ENCODE assay signal across 8 mouse cellular contexts in genomic region chr13:3917571-3918311, GRCm38 (mm10). TPM values are rescaled to one million over a fixed set of nuclear protein-coding genes. Genes with fewer than 3 reads are reported as not detected.
DNase-seq lines count a peak whose midpoint lies in the region; ATAC-seq and TF ChIP-seq lines count a peak whose summit lies in the region.

Net1 (minus strand) TSS chr13:3918220.
Tubal3 (plus strand) TSS chr13:3918274.

- no peaks in the 10 kb centered on the region for H3K36me3 ChIP-seq in ES-Bruce4 (ENCODE audit: control insufficient read depth, insufficient read depth, low read length, poor library complexity, severe bottlenecking)
- no peaks in the 10 kb centered on the region for H3K36me3 ChIP-seq in forebrain, embryonic 14.5 days (ENCODE audit: control insufficient read depth, insufficient read depth, low read length)

- peak; percentile 94 for ATAC-seq in cerebellum, adult (ENCODE audit: insufficient number of reproducible peaks, low FRiP score, low TSS enrichment)
- ATAC-seq in forebrain, embryonic 14.5 days, result peak; percentile 99
- ATAC-seq in neutrophil, adult 5-6 weeks (ENCODE audit: extremely low read depth, insufficient number of reproducible peaks, low FRiP score, poor library complexity, severe bottlenecking), result peak; percentile 95

- 0 out of 2 replicates have a peak, but pooled peaks cover 4% of the 10 kb centered on the region for H3K9me3 ChIP-seq in ES-Bruce4 (replicated peaks; ENCODE audit: control insufficient read depth, insufficient read depth, low read length, poor library complexity, severe bottlenecking)
- H3K9me3 ChIP-seq in forebrain, embryonic 14.5 days (replicated peaks; ENCODE audit: control insufficient read depth, low read length), result no peaks in the 10 kb centered on the region

- peak within 1 kb of the TSS; percentile 87 for H3K4me3 ChIP-seq in ES-Bruce4 (ENCODE audit: low read depth, low read length)
- H3K4me3 ChIP-seq in forebrain, embryonic 14.5 days (ENCODE audit: low read depth, low read length), result peak within 1 kb of the TSS; percentile 80
- H3K4me3 ChIP-seq in lung, adult 2 months (replicated peaks; ENCODE audit: extremely low read depth, low read depth, low read length), result peak within 1 kb of the TSS; percentile 75

- H3K4me1 ChIP-seq in ES-Bruce4 (ENCODE audit: control insufficient read depth, insufficient read depth, low read length), result no peaks in the 10 kb centered on the region
- H3K4me1 ChIP-seq in forebrain, embryonic 14.5 days (ENCODE audit: control insufficient read depth, insufficient read depth, low read length), result no peaks in the 10 kb centered on the region; the same call in 1 of the 2 replicates
- H3K4me1 ChIP-seq in lung, adult 2 months (ENCODE audit: control insufficient read depth, insufficient read depth, low read length), result no peaks in the 10 kb centered on the region

- no peaks in the 10 kb centered on the region for H3K27me3 ChIP-seq in ES-Bruce4 (ENCODE audit: control insufficient read depth, insufficient read depth, low read length, poor library complexity, severe bottlenecking)
- H3K27me3 ChIP-seq in forebrain, embryonic 14.5 days (replicated peaks; ENCODE audit: control insufficient read depth, insufficient read depth, low read length), result no peaks in the 10 kb centered on the region

- intact Hi-C loops in heart, postnatal 25 days (cut with DNase I), result no loop called here

- H3K27ac ChIP-seq in ES-Bruce4 (ENCODE audit: insufficient read depth, low read length), result no peak within 1 kb of the TSS
- peak within 1 kb of the TSS; percentile 52; the same call in 1 of the 2 replicates for H3K27ac ChIP-seq in forebrain, embryonic 14.5 days (ENCODE audit: low read depth, low read length)

- peak within 1 kb of the TSS; percentile 73 for H3K4me2 ChIP-seq in forebrain, embryonic 14.5 days (ENCODE audit: low read length)

- peak within 1 kb of the TSS; percentile 95 for H3K9ac ChIP-seq in ES-Bruce4 (ENCODE audit: low read depth, poor library complexity, severe bottlenecking)
- peak within 1 kb of the TSS; percentile 82 for H3K9ac ChIP-seq in forebrain, embryonic 14.5 days (ENCODE audit: low read length)

- peak; percentile 18 for TF ChIP-seq POLR2A in ES-Bruce4 (IDR thresholded peaks at IDR 0.05; ENCODE audit: insufficient read depth, low read length)
- TF ChIP-seq POLR2A in lung, adult 2 months (IDR thresholded peaks at IDR 0.05; ENCODE audit: borderline replicate concordance, extremely low read depth, low read depth, low read length), result no peak

- TF ChIP-seq EP300 in ES-Bruce4 (IDR thresholded peaks at IDR 0.05; ENCODE audit: insufficient read depth, low read depth, low read length), result no peak

- DNase-seq in forebrain, embryonic 14.5 days (ENCODE audit: low spot score), result peak; percentile 95
- peak; percentile 70 for DNase-seq in heart, postnatal 25 days (ENCODE audit: low spot score)
- peak; percentile 71 to 91 for DNase-seq in layer of hippocampus, adult 18-20 months (ENCODE audit: low spot score in 2 of 2)
- DNase-seq in lung, adult 2 months, result peak; percentile 91
- DNase-seq in thymus, adult 18-20 months, result peak; percentile 76 to 79

- no peak for TF ChIP-seq CTCF in ES-Bruce4 (IDR thresholded peaks at IDR 0.05; ENCODE audit: low read depth, low read length)
- no peak for TF ChIP-seq CTCF in lung, adult 2 months (IDR thresholded peaks at IDR 0.05; ENCODE audit: insufficient read depth, low read length)

- 1% methylated on average over 52 of the region's 52 CpGs for WGBS in forebrain, embryonic 14.5 days
- WGBS in lung, adult 2 months, result under 1% methylated on average over 52 of the region's 52 CpGs

RNA-seq across cellular contexts. Expression of gene Net1, which starts in this region (rescaled TPM):
- polyA plus RNA-seq in ES-Bruce4 (2011; ENCODE audit: insufficient read depth, insufficient read length, low read depth, missing spikeins), result 64.7 and 71.6 TPM in 2 replicates
- 10.6 and 11.1 TPM in 2 replicates for polyA plus RNA-seq in forebrain, embryonic 14.5 days (2014; fragmentation: Nextera tagmentation; extraction: Ambion mirVana)
- 10 to 100 TPM; 19.8 to 20.0 TPM for total RNA-seq in heart, postnatal 25 days (2021)
- total RNA-seq in layer of hippocampus, adult 18-20 months (2021), result 10 to 100 TPM; 32.8 to 41.4 TPM
- 26.6 and 32.0 TPM in 2 replicates for polyA plus RNA-seq in lung, adult 2 months (2012; rRNA removed)
- 32.8 and 40.9 TPM in 2 replicates for total RNA-seq in neutrophil, adult 5-6 weeks (2017)

RNA-seq across cellular contexts. Expression of gene Tubal3, which starts in this region (rescaled TPM):
- not detected in 2 replicates for polyA plus RNA-seq in ES-Bruce4 (2011; ENCODE audit: insufficient read depth, insufficient read length, low read depth, missing spikeins)
- not detected in 2 replicates for polyA plus RNA-seq in forebrain, embryonic 14.5 days (2014; fragmentation: Nextera tagmentation; extraction: Ambion mirVana)
- total RNA-seq in heart, postnatal 25 days (2021), result not detected
- not detected for total RNA-seq in layer of hippocampus, adult 18-20 months (2021)
- polyA plus RNA-seq in lung, adult 2 months (2012; rRNA removed), result 0.05 TPM in 1 of 2 replicates, not detected in the other
- not detected in 2 replicates for total RNA-seq in neutrophil, adult 5-6 weeks (2017)
